Mouse (Mus musculus) lung, postnatal 0 days (tissue): ENCODE data around the gene Grb10.

Experiments
- CTCF ChIP-seq: IDR thresholded peaks from 2 replicates; pipeline ENCODE4 v1.5.1; 2016; ENCODE audit warnings: antibody characterized with exemption, mild to moderate bottlenecking
- EP300 ChIP-seq: IDR thresholded peaks from 2 replicates; pipeline ENCODE4 v1.6.1; 2016; ENCODE audit warnings: antibody characterized with exemption, mild to moderate bottlenecking, control low read depth

DNA sequence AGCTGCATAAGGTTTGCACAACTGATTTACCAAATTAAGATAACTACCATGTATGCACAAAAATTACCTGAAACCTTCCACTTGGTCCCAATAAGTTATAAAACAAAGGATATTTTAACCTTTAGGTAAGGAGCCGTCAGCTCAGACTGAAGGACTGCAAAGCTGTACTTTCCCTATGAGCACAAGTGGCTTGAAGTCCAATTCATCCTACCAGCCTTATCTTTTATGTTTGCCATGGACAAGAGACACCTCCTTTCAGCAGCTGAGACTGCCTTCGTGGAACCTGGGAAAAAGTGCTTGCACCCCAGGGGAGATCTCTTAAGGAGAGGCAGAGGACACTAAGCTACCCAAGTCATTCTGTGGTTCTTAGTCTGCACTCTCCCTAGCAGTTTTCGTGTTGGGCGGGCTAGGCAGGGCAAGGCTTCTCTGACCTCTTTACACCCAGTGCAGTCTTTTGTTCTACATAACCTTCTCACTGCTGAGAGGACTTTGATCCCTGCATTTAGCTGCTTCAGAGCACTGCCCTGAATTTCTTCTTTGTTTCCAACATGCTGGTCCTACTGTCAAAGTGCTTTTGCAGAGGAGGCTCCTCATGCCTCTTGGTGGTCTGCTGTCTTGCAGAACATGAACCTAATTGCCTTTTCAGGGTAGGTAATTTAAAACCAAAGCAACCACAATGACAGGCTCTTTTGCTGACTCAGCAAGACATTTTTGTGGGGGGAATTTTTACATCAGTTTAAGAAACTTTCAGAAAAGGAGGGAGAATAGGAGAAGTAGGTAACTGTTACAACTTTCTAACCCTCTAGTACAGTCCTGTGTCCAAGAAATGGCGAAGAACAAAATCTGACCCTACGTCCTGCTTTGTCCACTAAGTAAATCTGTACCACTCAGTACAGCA is 95.9 kb downstream of the Grb10 start:
- TF ChIP-seq CTCF, result no peak
- no peak for TF ChIP-seq EP300
